In genomic region chr12:4595055-4595454, GRCm38 (mm10) we compare ENCODE assay signal across 18 mouse cellular contexts. TPM values are rescaled to one million over a fixed set of nuclear protein-coding genes. Genes with fewer than 3 reads are reported as not detected.
DNase-seq lines count a peak whose midpoint lies in the region; ATAC-seq and TF ChIP-seq lines count a peak whose summit lies in the region.
"Had no signal": no experiment of that assay in that cellular context is flagged by ENCODE, and none has a peak within 500 bp of the region (broad histone marks: within the 10 kb centered on the region; RNA-seq: fewer than 3 reads in every experiment).

No protein-coding gene starts in this region.

- no peak overlapping the region for H3K27ac ChIP-seq in left cerebral cortex, adult 2 months
- H3K27ac ChIP-seq in macrophage: peak overlapping the region; percentile 33
- H3K27ac ChIP-seq in forebrain, embryonic 14.5 days (ENCODE audit: low read depth, low read length): no peak overlapping the region
- H3K27ac ChIP-seq: embryonic facial prominence, embryonic 13.5 days; heart, embryonic 10.5 days; intestine, embryonic 15.5 days; lung, embryonic 15.5 days had no signal

- peaks cover 72% of the 10 kb centered on the region for H3K79me2 ChIP-seq in macrophage (ENCODE audit: inconsistent target)

- no peaks in the 10 kb centered on the region for H3K9me3 ChIP-seq in forebrain, embryonic 14.5 days (replicated peaks; ENCODE audit: control insufficient read depth, low read length)
- H3K9me3 ChIP-seq: embryonic facial prominence, embryonic 13.5 days; heart, embryonic 10.5 days; intestine, embryonic 15.5 days; lung, embryonic 15.5 days had no signal

- no peak for DNase-seq in left cerebral cortex, adult 2 months (ENCODE audit: extremely low spot score in 1 of 2, low spot score in 2 of 2)
- no peak for DNase-seq in left cerebral cortex, postnatal 25 days (ENCODE audit: low spot score in 2 of 2)
- peak; percentile 54 for DNase-seq in CD4-positive helper T cell, adult 2 months (ENCODE audit: low read depth, low spot score)
- peak; percentile 34 for DNase-seq in T-cell, adult 2 months (ENCODE audit: low spot score)
- no peak for DNase-seq in cerebellum, adult 18-20 months
- no peak for DNase-seq in forebrain, embryonic 14.5 days (ENCODE audit: low spot score)
- no peak for DNase-seq in retina, embryonic 14.5 days (ENCODE audit: low spot score)
- DNase-seq: adrenal gland, postnatal 25 days; cerebellum, adult 11-12 months; retina, postnatal 1 day had no signal

- H3K27me3 ChIP-seq in forebrain, embryonic 14.5 days (replicated peaks; ENCODE audit: control insufficient read depth, insufficient read depth, low read length): no peaks in the 10 kb centered on the region
- H3K27me3 ChIP-seq: embryonic facial prominence, embryonic 13.5 days; intestine, embryonic 15.5 days; lung, embryonic 15.5 days had no signal

- intact Hi-C loops in left cerebral cortex, adult 2 months (cut with DNase I): no loop called here
- intact Hi-C loops in left cerebral cortex, postnatal 25 days (cut with DNase I): no loop called here

- H3K4me1 ChIP-seq in forebrain, embryonic 14.5 days (ENCODE audit: control insufficient read depth, insufficient read depth, low read length): peaks cover 3% of the 10 kb centered on the region; the same call in 1 of the 2 replicates

- no peak for ATAC-seq in forebrain, embryonic 14.5 days
- ATAC-seq: forebrain, embryonic 16.5 days; intestine, embryonic 15.5 days had no signal

- no peaks in the 10 kb centered on the region for H3K36me3 ChIP-seq in macrophage (ENCODE audit: inconsistent target)
- H3K36me3 ChIP-seq in forebrain, embryonic 14.5 days (ENCODE audit: control insufficient read depth, insufficient read depth, low read length): no peaks in the 10 kb centered on the region
- H3K36me3 ChIP-seq: embryonic facial prominence, embryonic 13.5 days; heart, embryonic 10.5 days; intestine, embryonic 15.5 days; lung, embryonic 15.5 days had no signal

- TF ChIP-seq CTCF in left cerebral cortex, adult 2 months (IDR thresholded peaks at IDR 0.05): no peak

- peak overlapping the region; percentile 22; the same call in 1 of the 2 replicates for H3K4me3 ChIP-seq in left cerebral cortex, adult 2 months
- H3K4me3 ChIP-seq in macrophage (ENCODE audit: inconsistent target): peak overlapping the region; percentile 65; the same call in 1 of the 2 replicates
- H3K4me3 ChIP-seq in forebrain, embryonic 14.5 days (ENCODE audit: low read depth, low read length): no peak overlapping the region
- H3K4me3 ChIP-seq: embryonic facial prominence, embryonic 13.5 days; heart, embryonic 10.5 days; intestine, embryonic 15.5 days; lung, embryonic 15.5 days had no signal

- WGBS in macrophage (ENCODE audit: missing documents): 2% methylated on average over 6 of the region's 6 CpGs
- WGBS in forebrain, embryonic 14.5 days: 74% methylated on average over 6 of the region's 6 CpGs

- no peak overlapping the region for H3K4me2 ChIP-seq in forebrain, embryonic 14.5 days (ENCODE audit: low read length)
- H3K4me2 ChIP-seq: intestine, embryonic 15.5 days; lung, embryonic 15.5 days had no signal

- no peak overlapping the region for H3K9ac ChIP-seq in forebrain, embryonic 14.5 days (ENCODE audit: low read length)
- H3K9ac ChIP-seq: embryonic facial prominence, embryonic 13.5 days; intestine, embryonic 15.5 days; lung, embryonic 15.5 days had no signal

RNA-seq across cellular contexts. Expression of gene Gm3625, which starts 2.3 kb away (rescaled TPM):
- total RNA-seq in left cerebral cortex, adult 2 months (2021): not detected
- not detected for total RNA-seq in left cerebral cortex, postnatal 25 days (2021)
- total RNA-seq in macrophage (2018; cell fraction: chromatin; rRNA removed): not detected
- total RNA-seq in macrophage (2018; cell fraction: cytosol; rRNA removed): not detected
- total RNA-seq in macrophage (2018; cell fraction: nucleus; rRNA removed): not detected
- not detected in 3 replicates for polyA plus RNA-seq in macrophage (2018)
- not detected in 2 replicates for polyA plus RNA-seq in forebrain, embryonic 14.5 days (2014; fragmentation: Nextera tagmentation; extraction: Ambion mirVana)
- total RNA-seq: adrenal gland, postnatal 25 days; layer of hippocampus, postnatal 14 days had no signal
- polyA plus RNA-seq: embryonic facial prominence, embryonic 13.5 days; forebrain, embryonic 16.5 days; heart, embryonic 10.5 days; intestine, embryonic 15.5 days; lung, embryonic 15.5 days; stomach, embryonic 16.5 days had no signal

RNA-seq across cellular contexts. Expression of gene Itsn2, which starts 2.6 kb away (rescaled TPM):
- 10 to 100 TPM; 69.6 to 73.0 TPM for total RNA-seq in left cerebral cortex, adult 2 months (2021)
- total RNA-seq in left cerebral cortex, postnatal 25 days (2021): 10 to 100 TPM; 65.5 to 69.6 TPM
- 100 to 1,000 TPM; 293 to 540 (median 465) TPM for total RNA-seq in macrophage (2018; cell fraction: chromatin; rRNA removed)
- 100 to 1,000 TPM in 25 of 26 experiments, 10 to 100 TPM in 1; 99.8 to 140 (median 117) TPM for total RNA-seq in macrophage (2018; cell fraction: cytosol; rRNA removed)
- 100 to 1,000 TPM; 157 to 353 (median 230) TPM for total RNA-seq in macrophage (2018; cell fraction: nucleus; rRNA removed)
- 73.9 to 104 TPM (median 84.9 TPM) in 3 replicates for polyA plus RNA-seq in macrophage (2018)
- 13.0 and 14.5 TPM in 2 replicates for polyA plus RNA-seq in forebrain, embryonic 14.5 days (2014; fragmentation: Nextera tagmentation; extraction: Ambion mirVana)

Comparison
In these comparisons a context has a peak if more than half of its experiments do, and no peak if none do; other contexts are left out.
1. DNase-seq: peak in CD4-positive helper T cell, adult 2 months (single experiment) and T-cell, adult 2 months (single experiment); none in left cerebral cortex, adult 2 months (0 of 2), left cerebral cortex, postnatal 25 days (0 of 2), cerebellum, adult 18-20 months (0 of 2), forebrain, embryonic 14.5 days (single experiment) and retina, embryonic 14.5 days (single experiment).